Mouse (Mus musculus) kidney, postnatal 36 days (tissue): ENCODE measurements around the gene Il6.
"Not testable (repeated sequence)": the region's sequence is repeated elsewhere in the genome, so short reads cannot be mapped to it uniquely, and the experiment has no call there.

ENCODE experiments used
- DNase-seq, 2 experiments: peaks; one replicate each; pipeline ENCODE4 v3.0.0; 2021 to 2022; ENCODE audit warnings: mixed read lengths in 2 of 2

Il6 gene

GRCm38 (mm10) chr5:30012726-30013503 lies at the start of gene Il6:
Gene Il6 (plus strand): TSS chr5:30013114.
- DNase-seq = peak; percentile 79 to 92

GRCm38 (mm10) chr5:29963488-29963887 lies 49.4 kb upstream of the Il6 start:
- DNase-seq = no peak

- no peak for DNase-seq
These were observed 42.7 kb upstream of the Il6 start for GRCm38 (mm10) chr5:29970212-29970611.

GRCm38 (mm10) chr5:29972796-29973195 lies 40.1 kb upstream of the Il6 start:
- no peak for DNase-seq

DNA sequence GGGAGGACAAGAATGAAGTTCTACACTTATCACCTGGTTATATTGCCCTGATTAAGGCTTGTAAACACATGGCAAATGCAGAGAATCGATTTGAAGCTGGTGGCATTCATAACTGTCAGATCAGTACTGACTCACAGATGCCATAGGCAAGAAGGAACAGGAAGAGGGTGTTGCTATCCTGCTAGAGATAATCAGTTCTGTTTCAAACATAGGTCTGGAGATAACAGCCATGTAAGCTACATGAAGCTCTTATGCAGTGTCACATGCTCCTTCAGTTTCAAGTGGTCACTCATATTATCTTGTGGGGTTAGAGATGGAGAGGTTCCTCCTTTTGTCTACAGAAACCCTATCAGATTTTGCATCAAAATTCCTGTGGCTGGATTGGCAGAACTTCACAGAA lies 39.4 kb upstream of the Il6 start:
- DNase-seq = no peak

GRCm38 (mm10) chr5:29974115-29974514 lies 38.8 kb upstream of the Il6 start:
- DNase-seq = no peak

DNA sequence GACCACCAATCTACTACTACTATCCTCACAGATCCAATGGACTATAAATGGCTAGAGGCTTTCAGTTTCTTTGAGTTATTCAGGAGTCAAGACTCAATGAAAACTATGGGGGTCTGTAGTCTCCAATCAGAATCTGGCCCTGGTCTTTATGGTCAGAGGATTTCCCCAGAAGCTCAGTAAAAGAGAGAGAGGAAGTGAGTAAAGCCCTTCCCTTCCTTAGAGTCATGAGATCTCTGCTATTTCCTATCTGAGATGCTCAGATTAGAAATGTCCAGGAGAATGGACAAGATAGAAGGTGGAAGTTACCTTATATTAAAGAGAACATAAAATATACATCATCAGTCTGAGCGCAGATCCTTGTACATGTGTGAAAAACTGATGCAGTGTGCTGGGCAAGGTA lies 19.3 kb upstream of the Il6 start:
- DNase-seq = no peak

GRCm38 (mm10) chr5:29994344-29994743 lies 18.6 kb upstream of the Il6 start:
- no peak for DNase-seq

GRCm38 (mm10) chr5:29997351-29997750 lies 15.6 kb upstream of the Il6 start:
- no peak for DNase-seq

GRCm38 (mm10) chr5:30000921-30001320 lies 12.0 kb upstream of the Il6 start:
- no peak for DNase-seq

GRCm38 (mm10) chr5:30014580-30014979 lies 1.7 kb downstream of the Il6 start:
- DNase-seq = peak; percentile 13 to 14

GRCm38 (mm10) chr5:30035862-30036261 lies 22.9 kb downstream of the Il6 start:
- not testable (repeated sequence) for DNase-seq

GRCm38 (mm10) chr5:30037111-30037510 lies 24.2 kb downstream of the Il6 start:
- not testable (repeated sequence) for DNase-seq

DNA sequence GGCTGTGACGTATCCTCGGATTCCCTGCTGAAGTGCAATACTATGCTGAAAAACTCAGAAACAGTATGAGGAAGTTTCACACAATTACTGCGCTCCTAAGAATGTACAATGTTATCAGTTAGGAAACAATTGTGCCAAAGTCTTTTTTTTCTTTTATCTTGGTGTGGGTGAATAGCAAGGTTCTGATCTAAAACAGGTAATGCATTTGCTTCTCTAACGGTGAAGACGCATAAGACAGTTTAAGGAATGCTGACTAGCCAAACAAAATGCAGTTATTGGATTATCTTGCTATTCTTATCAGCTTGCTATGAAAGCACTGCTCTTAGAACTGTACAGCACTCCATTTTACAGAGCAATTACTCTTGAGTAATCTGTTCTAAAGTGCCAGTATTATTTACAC lies 26.4 kb downstream of the Il6 start:
- not testable (repeated sequence) for DNase-seq

DNA sequence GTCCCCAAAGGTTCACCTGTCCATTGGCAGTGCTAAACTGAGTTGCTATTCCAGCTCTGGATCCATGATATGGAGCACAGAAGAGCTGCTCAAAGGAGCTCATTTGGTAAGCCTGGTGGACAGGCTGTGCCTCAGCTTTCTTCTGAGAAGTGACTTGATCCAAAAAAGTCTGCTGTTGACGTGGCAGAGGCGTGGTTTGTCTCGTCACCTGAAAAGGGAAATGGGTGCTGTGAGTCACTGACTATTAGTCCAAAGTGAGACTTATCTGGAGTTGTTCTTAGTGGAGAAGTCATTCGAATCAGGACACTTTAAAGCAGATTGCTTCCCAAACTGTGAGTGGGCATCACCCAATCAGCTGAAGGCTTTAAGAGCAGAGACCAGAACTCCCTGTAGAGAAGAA lies 26.9 kb downstream of the Il6 start:
- DNase-seq = not testable (repeated sequence)

GRCm38 (mm10) chr5:30058216-30058731 lies 45.4 kb downstream of the Il6 start:
- DNase-seq = no peak

DNA sequence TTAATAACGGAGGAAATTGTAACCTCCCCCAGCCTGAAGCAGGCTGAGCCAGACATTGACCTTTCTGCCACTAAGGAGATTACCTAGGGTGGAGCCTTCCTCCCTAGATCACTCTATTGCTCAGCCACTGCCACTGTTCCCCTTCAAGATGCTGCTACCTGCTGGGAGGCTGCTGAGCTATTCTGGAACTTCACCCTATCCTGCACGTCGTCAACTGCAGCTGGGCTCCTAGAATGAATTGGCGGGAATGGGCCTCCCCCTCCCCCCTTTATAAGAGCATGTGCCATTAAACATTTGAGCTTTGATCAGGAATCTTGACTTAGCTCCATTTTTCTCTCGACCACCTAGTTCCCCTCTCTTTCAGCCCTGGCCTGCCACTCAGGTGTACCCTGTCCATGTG lies 46.7 kb downstream of the Il6 start:
- DNase-seq = not testable (repeated sequence)

GRCm38 (mm10) chr5:30067726-30068125 lies 54.8 kb downstream of the Il6 start:
- peak; percentile 26 to 64 for DNase-seq
